Mouse (Mus musculus): ENCODE results near the gene Slc36a1. TPM values are rescaled to one million over a fixed set of nuclear protein-coding genes. Genes with fewer than 3 reads are reported as not detected.

The Slc36a1 gene
- total and polyA plus RNA-seq, 3 experiments, result 0.51 to 5.0 (median 2.5) TPM

DNA sequence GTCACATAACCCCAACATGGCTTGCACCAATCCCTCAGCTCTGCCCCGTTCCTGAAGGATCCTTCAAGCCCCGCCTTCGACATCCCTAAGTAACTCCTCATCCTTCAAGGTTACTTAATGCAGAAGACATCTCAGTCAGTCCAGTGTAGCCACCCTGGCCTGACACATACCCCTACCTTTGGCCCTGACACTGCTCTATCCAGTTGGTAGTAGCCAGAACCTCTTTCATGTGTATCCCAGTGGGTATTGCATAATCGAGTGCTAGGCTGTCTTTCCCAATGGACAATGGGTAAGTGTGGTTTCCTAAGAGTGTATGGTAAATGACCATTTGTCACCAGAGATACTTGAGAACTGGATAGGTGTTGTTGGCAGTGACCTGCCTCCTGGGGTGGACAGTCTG lies 25.3 kb upstream of the Slc36a1 start:
- DNase-seq (ENCODE audit: extremely low read depth), result no peak
- no peak for TF ChIP-seq CTCF (conservative IDR thresholded peaks at IDR 0.05 in 1 of 2, IDR thresholded peaks at IDR 0.05 in 1 of 2; ENCODE audit: low read depth in 2 of 2, low read length in 2 of 2)
- TF ChIP-seq E2F4 (IDR thresholded peaks at IDR 0.05; ENCODE audit: insufficient replicate concordance, low read depth, low read length), result no peak
- no peak for TF ChIP-seq IRF4 (IDR thresholded peaks at IDR 0.05; ENCODE audit: low read depth, low read length)
- no peak for TF ChIP-seq MAFK (IDR thresholded peaks at IDR 0.05; ENCODE audit: insufficient replicate concordance, low read length)
- TF ChIP-seq MYC (IDR thresholded peaks at IDR 0.05; ENCODE audit: low read depth, low read length), result no peak
- TF ChIP-seq PAX5 (IDR thresholded peaks at IDR 0.05; ENCODE audit: low read length), result no peak
- no peak for TF ChIP-seq SMC3 (IDR thresholded peaks at IDR 0.05; ENCODE audit: low read depth, low read length)
- no peak for TF ChIP-seq BHLHE40 (IDR thresholded peaks at IDR 0.05; ENCODE audit: low read depth, low read length)
- Histone ChIP-seq H3K27me3 (replicated peaks) (peaks cover 77% of the 10 kb centered on the region), H3K9me3 (replicated peaks; ENCODE audit: low read length) (no peaks in the 10 kb centered on the region), H3K4me3 (replicated peaks in 1 of 3; ENCODE audit: low read depth in 2 of 3, low read length in 2 of 3, poor library complexity in 1 of 3) (no peak overlapping the region), H3K36me3 (replicated peaks in 1 of 2; ENCODE audit: control insufficient read depth in 1 of 2, insufficient read depth in 1 of 2, low read length in 1 of 2) (no peaks in the 10 kb centered on the region), H3K27ac (ENCODE audit: insufficient read depth, low read depth) (no peak overlapping the region), H3K9ac (ENCODE audit: insufficient read depth, low read depth) (no peak overlapping the region), H3K4me1 (ENCODE audit: control insufficient read depth in 1 of 2, insufficient read depth in 2 of 2) (no peaks in the 10 kb centered on the region), H3K4me2 (ENCODE audit: insufficient read depth, low read depth, poor library complexity, severe bottlenecking) (no peak overlapping the region), H3K79me2 (replicated peaks; ENCODE audit: control insufficient read depth, extremely low read depth, insufficient read depth, poor library complexity, severe bottlenecking) (no peaks in the 10 kb centered on the region)
- dilution Hi-C loops (cut with MboI; ENCODE audit: extremely low pct_ligation_motif_present, extremely low pct_unique_long_range_greater_than_20kb, low sequenced_read_pairs) (no loop called here), in situ Hi-C loops (cut with MboI; ENCODE audit: low pct_ligation_motif_present, low pct_unique_long_range_greater_than_20kb, low sequenced_read_pairs) (no loop called here)

DNA sequence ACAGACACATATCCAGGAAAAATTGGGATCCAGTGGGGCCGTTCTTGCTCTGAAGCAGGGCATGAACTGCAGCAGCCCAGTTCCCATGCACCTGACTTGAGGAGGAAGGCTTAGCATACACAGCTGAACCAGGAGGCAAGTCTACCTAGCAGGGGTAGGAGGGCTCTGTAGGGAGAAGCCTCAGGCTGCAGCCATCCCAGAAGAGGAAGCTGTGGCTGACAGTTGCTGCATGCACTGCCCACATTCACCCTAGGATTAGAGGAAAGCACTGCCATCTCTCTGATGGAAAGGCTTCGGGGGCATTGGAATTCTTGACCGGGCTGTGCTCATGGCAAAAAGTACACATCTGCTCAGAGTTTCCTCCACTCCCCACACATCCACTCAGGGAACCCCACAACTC lies 24.3 kb upstream of the Slc36a1 start:
- TF ChIP-seq ZC3H11A (IDR thresholded peaks at IDR 0.05; ENCODE audit: low read depth, low read length) (no peak), EP300 (IDR thresholded peaks at IDR 0.05; ENCODE audit: low read length) (no peak), GABPA (IDR thresholded peaks at IDR 0.05; ENCODE audit: insufficient replicate concordance, low read depth, low read length) (no peak), ZKSCAN1 (IDR thresholded peaks at IDR 0.05; ENCODE audit: borderline replicate concordance, low read depth, low read length) (no peak), JUND (conservative IDR thresholded peaks at IDR 0.05; ENCODE audit: low read depth, low read length) (no peak), SMC3 (IDR thresholded peaks at IDR 0.05; ENCODE audit: low read depth, low read length) (no peak), NELFE (IDR thresholded peaks at IDR 0.05; ENCODE audit: low read depth, low read length) (no peak), MEF2A (IDR thresholded peaks at IDR 0.05; ENCODE audit: borderline replicate concordance, low read depth, low read length) (no peak), MAFK (IDR thresholded peaks at IDR 0.05; ENCODE audit: insufficient replicate concordance, low read length) (no peak), ZMIZ1 (IDR thresholded peaks at IDR 0.05; ENCODE audit: low read depth, low read length) (no peak), BHLHE40 (IDR thresholded peaks at IDR 0.05; ENCODE audit: low read depth, low read length) (no peak), E2F4 (IDR thresholded peaks at IDR 0.05; ENCODE audit: insufficient replicate concordance, low read depth, low read length) (no peak), UBTF (IDR thresholded peaks at IDR 0.05; ENCODE audit: low read depth, low read length) (no peak), HCFC1 (IDR thresholded peaks at IDR 0.05; ENCODE audit: low read depth, low read length) (no peak), JUN (IDR thresholded peaks at IDR 0.05; ENCODE audit: insufficient read depth, low read depth, low read length) (no peak), MYC (IDR thresholded peaks at IDR 0.05; ENCODE audit: low read depth, low read length) (no peak), POLR2AphosphoS2 (IDR thresholded peaks at IDR 0.05; ENCODE audit: low read depth, low read length) (no peak), USF2 (conservative IDR thresholded peaks at IDR 0.05; ENCODE audit: low read depth, low read length) (no peak), CTCF (conservative IDR thresholded peaks at IDR 0.05 in 1 of 2, IDR thresholded peaks at IDR 0.05 in 1 of 2; ENCODE audit: low read depth in 2 of 2, low read length in 2 of 2) (no peak), POLR2A (IDR thresholded peaks at IDR 0.05; ENCODE audit: low read depth, low read length) (no peak)
- Histone ChIP-seq H3K27me3 (replicated peaks) (peaks cover 80% of the 10 kb centered on the region), H3K4me2 (ENCODE audit: insufficient read depth, low read depth, poor library complexity, severe bottlenecking) (no peak overlapping the region), H3K9me3 (replicated peaks; ENCODE audit: low read length) (no peaks in the 10 kb centered on the region), H3K9ac (ENCODE audit: insufficient read depth, low read depth) (no peak overlapping the region), H3K4me3 (replicated peaks in 1 of 3; ENCODE audit: low read depth in 2 of 3, low read length in 2 of 3, poor library complexity in 1 of 3) (no peak overlapping the region), H3K4me1 (ENCODE audit: control insufficient read depth in 1 of 2, insufficient read depth in 2 of 2) (no peaks in the 10 kb centered on the region), H3K79me2 (replicated peaks; ENCODE audit: control insufficient read depth, extremely low read depth, insufficient read depth, poor library complexity, severe bottlenecking) (no peaks in the 10 kb centered on the region), H3K36me3 (replicated peaks in 1 of 2; ENCODE audit: control insufficient read depth in 1 of 2, insufficient read depth in 1 of 2, low read length in 1 of 2) (no peaks in the 10 kb centered on the region), H3K27ac (ENCODE audit: insufficient read depth, low read depth) (no peak overlapping the region)
- no peak for DNase-seq (ENCODE audit: extremely low read depth)
- dilution Hi-C loops (cut with MboI; ENCODE audit: extremely low pct_ligation_motif_present, extremely low pct_unique_long_range_greater_than_20kb, low sequenced_read_pairs) (no loop called here), in situ Hi-C loops (cut with MboI; ENCODE audit: low pct_ligation_motif_present, low pct_unique_long_range_greater_than_20kb, low sequenced_read_pairs) (no loop called here)
